Mouse (Mus musculus) testis, adult 2 months (tissue): Measurements from ENCODE around the gene Smpd3. TPM values are rescaled to one million over a fixed set of nuclear protein-coding genes. Genes with fewer than 3 reads are reported as not detected.

Experiments used
- H3K27ac ChIP-seq: fragments of 200-500 bp; 2 replicates; pipeline ENCODE4 v1.5.1; 2012; ENCODE audit warnings: low read depth, low read length; ENCODE audit not compliant: control insufficient read depth, insufficient read depth
- H3K27me3 ChIP-seq: fragments of 200-500 bp; 2 replicates; pipeline ENCODE4 v1.6.1; 2012; ENCODE audit warnings: mild to moderate bottlenecking, low read length, moderate library complexity; ENCODE audit not compliant: control insufficient read depth, insufficient read depth
- H3K36me3 ChIP-seq: fragments of 200-500 bp; 2 replicates; pipeline ENCODE4 v1.6.1; 2012; ENCODE audit warnings: mild to moderate bottlenecking, low read length; ENCODE audit not compliant: control insufficient read depth, insufficient read depth
- H3K4me1 ChIP-seq: fragments of 200-500 bp; 2 replicates; pipeline ENCODE4 v1.6.1; 2012; ENCODE audit warnings: low read length; ENCODE audit not compliant: control insufficient read depth, insufficient read depth
- H3K4me3 ChIP-seq: fragments of 200-500 bp; 2 replicates; pipeline ENCODE4 v1.5.1; 2012; ENCODE audit warnings: low read depth, mild to moderate bottlenecking, low read length, moderate library complexity, mixed read lengths; ENCODE audit not compliant: control insufficient read depth
- CTCF ChIP-seq: fragments of 200-500 bp; IDR thresholded peaks from 2 replicates; pipeline ENCODE4 v1.5.1; 2012; ENCODE audit warnings: low read depth, mild to moderate bottlenecking, inconsistent platforms, low read length, moderate library complexity; ENCODE audit not compliant: control insufficient read depth, insufficient read depth, insufficient replicate concordance
- POLR2A ChIP-seq: fragments of 200-500 bp; IDR thresholded peaks from 2 replicates; pipeline ENCODE4 v1.6.1; 2012; ENCODE audit warnings: low read depth, mild to moderate bottlenecking, inconsistent platforms, low read length, moderate library complexity; ENCODE audit not compliant: control insufficient read depth
- polyA plus RNA-seq: library from polyadenylated mRNA; depleted of rRNA; stranded (reverse); fragments of >200 nt; gene quantifications from 2 replicates; pipeline ENCODE4 v1.2.3, GENCODE M21; 2012; rRNA removed

Gene Smpd3
- polyA plus RNA-seq, 1 experiment: 42.3 TPM

DNA sequence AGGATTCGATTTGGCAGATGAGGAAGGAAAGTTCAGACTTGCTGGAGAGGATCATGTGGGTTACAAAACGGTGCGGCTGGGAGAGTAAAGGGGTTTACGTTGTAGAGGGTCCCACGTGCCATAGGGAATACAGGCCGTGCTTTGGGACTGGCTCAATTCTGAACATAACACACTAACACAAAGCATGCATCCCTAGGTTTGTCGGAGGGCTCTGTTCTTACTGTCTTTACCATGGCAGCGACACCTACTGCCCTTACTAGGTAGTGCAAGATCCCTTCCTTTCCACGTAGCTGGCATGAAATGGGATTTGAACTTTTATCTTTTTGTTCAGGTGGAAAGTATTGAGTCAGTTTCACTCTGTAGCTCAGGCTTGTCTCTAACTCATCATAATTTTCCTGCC is 111.2 kb downstream of the Smpd3 start:
- TF ChIP-seq POLR2A (no peak), CTCF (peak; percentile 4; the same call in 1 of the 2 replicates)
- H3K36me3 ChIP-seq: peaks cover 5% of the 10 kb centered on the region
- no peak overlapping the region for H3K27ac ChIP-seq

GRCm38 (mm10) chr8:106219620-106220019 is 118.2 kb downstream of the Smpd3 start:
- no peaks in the 10 kb centered on the region for H3K27me3 ChIP-seq
- H3K27ac ChIP-seq: no peak overlapping the region
- H3K4me1 ChIP-seq: no peaks in the 10 kb centered on the region
- peaks cover 4% of the 10 kb centered on the region for H3K36me3 ChIP-seq
- TF ChIP-seq POLR2A: no peak
- TF ChIP-seq CTCF: no peak
- no peak overlapping the region for H3K4me3 ChIP-seq

More for the DNA sequence above, 111.2 kb downstream of the Smpd3 start:
- Histone ChIP-seq H3K4me3 (no peak overlapping the region), H3K4me1 (no peaks in the 10 kb centered on the region), H3K27me3 (no peaks in the 10 kb centered on the region)

DNA sequence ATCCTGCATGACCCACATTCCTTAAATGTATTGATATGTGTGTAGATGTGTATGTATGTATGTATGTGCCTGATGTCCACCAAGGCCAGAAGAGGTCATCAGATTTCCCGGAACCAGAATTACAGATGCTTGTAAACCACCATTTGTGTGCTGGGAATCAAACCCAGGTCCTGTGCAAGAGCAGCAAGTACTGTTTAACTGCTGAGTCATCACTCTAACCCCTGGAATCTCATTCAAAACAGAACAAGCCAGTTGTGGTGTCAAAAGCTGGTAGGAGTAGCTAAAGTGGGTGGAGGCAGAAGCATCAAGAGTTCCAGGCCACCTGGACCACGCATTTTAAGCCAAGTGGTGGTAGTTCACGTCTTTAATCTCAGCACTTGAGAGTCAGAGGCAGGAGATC is 123.8 kb downstream of the Smpd3 start:
- Histone ChIP-seq H3K4me1 (no peaks in the 10 kb centered on the region), H3K27ac (no peak overlapping the region), H3K36me3 (peaks cover 2% of the 10 kb centered on the region), H3K4me3 (no peak overlapping the region), H3K27me3 (no peaks in the 10 kb centered on the region)
- TF ChIP-seq POLR2A (no peak), CTCF (no peak)

DNA sequence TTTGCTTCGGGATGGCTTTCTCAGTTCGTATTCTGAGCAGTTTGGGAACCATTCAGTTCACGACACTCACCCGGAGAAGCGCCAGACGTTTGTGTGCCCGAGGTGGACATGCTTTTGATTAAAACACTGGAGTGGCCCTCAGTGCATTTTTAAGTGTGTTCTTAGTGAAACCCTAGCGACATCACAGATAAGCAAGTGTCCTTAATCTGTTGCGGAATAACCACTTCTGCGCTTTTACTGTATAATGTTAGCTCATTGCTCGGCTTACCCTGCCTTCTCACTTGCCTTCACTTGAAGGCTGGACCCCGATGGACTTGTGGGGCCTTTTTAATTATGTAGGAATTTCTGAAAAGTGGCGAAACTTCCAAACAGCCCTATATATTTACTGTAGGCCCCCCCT is 126.4 kb downstream of the Smpd3 start:
- TF ChIP-seq CTCF (no peak), POLR2A (no peak)
- H3K36me3 ChIP-seq: no peaks in the 10 kb centered on the region
- no peaks in the 10 kb centered on the region for H3K4me1 ChIP-seq
- H3K27ac ChIP-seq: peak overlapping the region; percentile 85
- H3K4me3 ChIP-seq: peak overlapping the region; percentile 89
- no peaks in the 10 kb centered on the region for H3K27me3 ChIP-seq

- H3K4me1 ChIP-seq: no peaks in the 10 kb centered on the region
- H3K4me3 ChIP-seq: peak within 1 kb of the TSS; percentile 89
- H3K36me3 ChIP-seq: no peaks in the 10 kb centered on the region
- no peaks in the 10 kb centered on the region for H3K27me3 ChIP-seq
- no peak for TF ChIP-seq CTCF
- peak; percentile 97 for TF ChIP-seq POLR2A
- H3K27ac ChIP-seq: peak within 1 kb of the TSS; percentile 85
These were observed 126.9 kb downstream of the Smpd3 start, which contains the start of the genes Slc7a6os and Prmt7 for GRCm38 (mm10) chr8:106210821-106211345. Slc7a6os (minus strand) TSS chr8:106210935. Prmt7 (plus strand) TSS chr8:106210936.

DNA sequence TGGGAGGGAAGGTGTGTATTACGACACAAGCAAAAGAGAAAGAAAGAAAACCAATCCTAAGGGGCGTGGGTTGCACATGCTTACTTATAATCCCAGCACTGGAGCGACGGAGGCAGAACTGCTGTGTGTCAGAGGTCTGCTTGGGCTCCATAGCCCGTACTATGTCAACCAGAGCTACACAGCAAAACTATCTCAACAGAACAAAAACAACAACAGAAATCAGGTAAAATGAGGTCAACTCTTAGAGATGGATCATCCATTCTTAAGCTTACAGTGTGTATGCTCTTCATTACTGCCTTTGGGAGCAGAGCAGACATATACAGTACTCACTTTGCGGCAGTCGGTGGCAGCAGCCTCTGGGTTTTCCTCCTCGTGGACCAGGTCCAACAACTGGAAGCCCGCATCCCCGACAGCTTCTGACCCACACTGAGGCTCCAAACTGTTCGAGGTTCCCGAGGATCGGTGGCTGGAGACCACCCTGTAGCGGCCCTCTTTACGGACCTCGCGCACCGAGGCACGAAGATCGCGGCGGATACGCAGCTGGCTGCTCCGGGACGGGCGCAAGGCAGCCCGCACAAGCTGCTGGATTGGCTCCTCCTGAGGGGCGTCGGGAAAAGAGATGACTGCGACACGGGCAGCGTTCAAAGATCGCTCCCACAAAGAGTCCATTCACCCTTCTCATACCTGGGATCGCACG is 127.6 kb downstream of the Smpd3 start:
- H3K27ac ChIP-seq: peak overlapping the region; percentile 85
- H3K4me3 ChIP-seq: peak overlapping the region; percentile 89
- TF ChIP-seq POLR2A (no peak), CTCF (no peak)
- H3K27me3 ChIP-seq: no peaks in the 10 kb centered on the region
- no peaks in the 10 kb centered on the region for H3K4me1 ChIP-seq
- H3K36me3 ChIP-seq: no peaks in the 10 kb centered on the region

Other genes with a start within 250 kb of the Smpd3 start
- gene Esrp2, start 201.0 kb downstream of the Smpd3 start, polyA plus RNA-seq: 0.84 and 1.8 TPM in 2 replicates
- 1.9 and 2.6 TPM in 2 replicates for gene Pla2g15, start 187.6 kb downstream of the Smpd3 start, polyA plus RNA-seq
- gene Slc7a6, start 169.1 kb downstream of the Smpd3 start, polyA plus RNA-seq: 54.1 and 69.5 TPM in 2 replicates
- 10.6 and 11.7 TPM in 2 replicates for gene Slc7a6os, start 127.1 kb downstream of the Smpd3 start, polyA plus RNA-seq
- gene Prmt7, start 127.1 kb downstream of the Smpd3 start, polyA plus RNA-seq: 78.8 and 86.9 TPM in 2 replicates
- 1.1 TPM in 2 replicates for gene Zfp90, start 77.3 kb upstream of the Smpd3 start, polyA plus RNA-seq
- gene 6030452D12Rik, start 162.5 kb upstream of the Smpd3 start, polyA plus RNA-seq: not detected in 2 replicates
- 1.2 and 1.3 TPM in 2 replicates for gene Cdh3, start 172.9 kb upstream of the Smpd3 start, polyA plus RNA-seq
- 9.7 and 9.8 TPM in 2 replicates for gene Gm10073, start 235.5 kb upstream of the Smpd3 start, polyA plus RNA-seq